Mouse (Mus musculus) adrenal gland, postnatal 4 days (tissue): Measurements from ENCODE around the gene Fsd2. TPM values are rescaled to one million over a fixed set of nuclear protein-coding genes. Genes with fewer than 3 reads are reported as not detected.

Experiments
- total RNA-seq, 2 experiments: library from RNA; stranded (reverse); gene quantifications; 2 replicates each; pipeline ENCODE4 v1.2.3; 2021

Fsd2 gene
- total RNA-seq, 2 experiments from 2014 or later, result 2.4 to 4.5 TPM

Other genes starting within 250 kb of the Fsd2 start
- 1,000 to 10,000 TPM; 1,568 to 1,571 TPM for gene Rps17, start 221.7 kb downstream of the Fsd2 start, total RNA-seq
- 10 to 100 TPM; 17.4 to 17.8 TPM for gene Cpeb1, start 111.5 kb downstream of the Fsd2 start, total RNA-seq
- gene Ap3b2, start 73.0 kb downstream of the Fsd2 start, total RNA-seq, result 10 to 100 TPM; 15.3 to 19.2 TPM
- not detected for gene BC048679, start 68.7 kb downstream of the Fsd2 start, total RNA-seq
- 10 to 100 TPM; 18.8 to 21.5 TPM for gene Whamm, start 4.3 kb upstream of the Fsd2 start, total RNA-seq
- 1 to 10 TPM; 5.0 to 9.1 TPM for gene Homer2, start 140.6 kb upstream of the Fsd2 start, total RNA-seq
- gene Ramac, start 196.0 kb upstream of the Fsd2 start, total RNA-seq, result 10 to 100 TPM; 53.7 to 54.1 TPM
- 10 to 100 TPM; 36.2 to 42.9 TPM for gene 3110040N11Rik, start 222.5 kb upstream of the Fsd2 start, total RNA-seq